Mouse (Mus musculus): ENCODE measurements around the gene Hist2h3c2. TPM values are rescaled to one million over a fixed set of nuclear protein-coding genes. Genes with fewer than 3 reads are reported as not detected.

Hist2h3c2 gene
- total and polyA plus RNA-seq, 3 experiments: 1.3 to 1,173 (median 15.3) TPM

- no peak for TF ChIP-seq E2F4 (IDR thresholded peaks at IDR 0.05; ENCODE audit: insufficient replicate concordance, low read depth, low read length)
- peak; percentile 47; the same call in 1 of the 2 replicates for TF ChIP-seq ZMIZ1 (IDR thresholded peaks at IDR 0.05; ENCODE audit: low read depth, low read length)
- no peak for TF ChIP-seq ELF1 (IDR thresholded peaks at IDR 0.05; ENCODE audit: low read depth, low read length)
- TF ChIP-seq NELFE (IDR thresholded peaks at IDR 0.05; ENCODE audit: low read depth, low read length): peak; percentile 53; the same call in 1 of the 2 replicates
- no peak; the same call in 1 of the 2 replicates for TF ChIP-seq POLR2A (IDR thresholded peaks at IDR 0.05; ENCODE audit: low read depth, low read length)
- TF ChIP-seq USF2 (conservative IDR thresholded peaks at IDR 0.05; ENCODE audit: low read depth, low read length): no peak
- 0 out of 2 replicates have a peak, but pooled peaks have one; percentile 5 for TF ChIP-seq JUND (conservative IDR thresholded peaks at IDR 0.05; ENCODE audit: low read depth, low read length)
- peak; percentile 81; the same call in 1 of the 2 replicates for TF ChIP-seq CHD1 (IDR thresholded peaks at IDR 0.05; ENCODE audit: low read depth, low read length)
- no peak for TF ChIP-seq RCOR1 (conservative IDR thresholded peaks at IDR 0.05; ENCODE audit: low read depth, low read length)
- TF ChIP-seq TBP (conservative IDR thresholded peaks at IDR 0.05; ENCODE audit: low read depth, low read length): peak; percentile 58; the same call in 1 of the 2 replicates
- TF ChIP-seq MAZ (IDR thresholded peaks at IDR 0.05; ENCODE audit: low read depth, low read length): no peak
- no peak for TF ChIP-seq SMC3 (IDR thresholded peaks at IDR 0.05; ENCODE audit: low read depth, low read length)
- TF ChIP-seq TCF12 (IDR thresholded peaks at IDR 0.05; ENCODE audit: low read depth, low read length): peak; percentile 55
- TF ChIP-seq NRF1 (IDR thresholded peaks at IDR 0.05; ENCODE audit: low read depth, low read length): no peak
- no peak for TF ChIP-seq USF1 (IDR thresholded peaks at IDR 0.05; ENCODE audit: low read depth, low read length)
- no peak for TF ChIP-seq MEF2A (IDR thresholded peaks at IDR 0.05; ENCODE audit: borderline replicate concordance, low read depth, low read length)
Measured at GRCm38 (mm10) chr3:96243921-96244572, 5.1 kb upstream of the Hist2h3c2 start (continued).

- Histone ChIP-seq H3K27ac (ENCODE audit: insufficient read depth, low read depth) (peak overlapping the region; percentile 57; the same call in 1 of the 2 replicates), H3K9ac (ENCODE audit: insufficient read depth, low read depth) (peak overlapping the region; percentile 95), H3K4me2 (ENCODE audit: insufficient read depth, low read depth, poor library complexity, severe bottlenecking) (no peak overlapping the region), H3K27me3 (replicated peaks) (no peaks in the 10 kb centered on the region), H3K9me3 (replicated peaks; ENCODE audit: low read length) (no peaks in the 10 kb centered on the region), H3K4me1 (ENCODE audit: control insufficient read depth in 1 of 2, insufficient read depth in 2 of 2) (peaks cover 10 to 42% of the 10 kb centered on the region in 2 experiments), H3K79me2 (replicated peaks; ENCODE audit: control insufficient read depth, extremely low read depth, insufficient read depth, poor library complexity, severe bottlenecking) (no peaks in the 10 kb centered on the region), H3K36me3 (replicated peaks in 1 of 2; ENCODE audit: control insufficient read depth in 1 of 2, insufficient read depth in 1 of 2, low read length in 1 of 2) (no peaks in the 10 kb centered on the region), H3K4me3 (replicated peaks in 1 of 3; ENCODE audit: low read depth in 2 of 3, low read length in 2 of 3, poor library complexity in 1 of 3) (peak overlapping the region in 2 of 3 experiments; percentile 20 to 40)
- dilution Hi-C loops (cut with MboI; ENCODE audit: extremely low pct_ligation_motif_present, extremely low pct_unique_long_range_greater_than_20kb, low sequenced_read_pairs): no loop called here
- TF ChIP-seq NELFE (IDR thresholded peaks at IDR 0.05; ENCODE audit: low read depth, low read length) (peak; percentile 32; the same call in 1 of the 2 replicates), BHLHE40 (IDR thresholded peaks at IDR 0.05; ENCODE audit: low read depth, low read length) (no peak)
- no peak for DNase-seq (ENCODE audit: extremely low read depth)
- in situ Hi-C loops (cut with MboI; ENCODE audit: low pct_ligation_motif_present, low pct_unique_long_range_greater_than_20kb, low sequenced_read_pairs): no loop called here
Measured at GRCm38 (mm10) chr3:96240799-96241197, 1.9 kb upstream of the Hist2h3c2 start.
